Mouse (Mus musculus): ENCODE measurements around the gene Clcn1.
A peak's percentile ranks its signal among the peaks of the same experiment; 100 is the strongest.

The Clcn1 gene

DNA sequence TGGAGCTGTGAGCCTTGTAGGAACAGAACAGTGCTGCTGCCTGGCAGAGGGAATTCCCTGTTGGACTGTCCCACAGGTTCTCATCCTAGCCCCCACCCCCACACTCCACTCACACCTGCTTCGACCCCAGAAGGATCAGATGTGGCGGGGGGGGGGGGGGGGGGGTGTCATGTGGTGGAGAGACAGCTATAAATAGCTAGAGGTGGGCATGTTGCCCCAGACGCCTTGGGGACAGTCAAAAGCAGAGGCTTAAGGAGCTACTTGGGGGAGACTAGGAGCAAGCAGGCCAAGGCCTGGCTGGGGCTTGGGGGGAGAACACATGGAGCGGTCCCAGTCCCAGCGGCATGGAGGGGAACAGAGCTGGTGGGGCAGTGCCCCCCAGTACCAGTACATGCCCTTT is at the start of gene Clcn1:
Gene Clcn1 (plus strand): TSS at position 238 of the 400 bp plus-strand sequence.
- no peak for DNase-seq

DNA sequence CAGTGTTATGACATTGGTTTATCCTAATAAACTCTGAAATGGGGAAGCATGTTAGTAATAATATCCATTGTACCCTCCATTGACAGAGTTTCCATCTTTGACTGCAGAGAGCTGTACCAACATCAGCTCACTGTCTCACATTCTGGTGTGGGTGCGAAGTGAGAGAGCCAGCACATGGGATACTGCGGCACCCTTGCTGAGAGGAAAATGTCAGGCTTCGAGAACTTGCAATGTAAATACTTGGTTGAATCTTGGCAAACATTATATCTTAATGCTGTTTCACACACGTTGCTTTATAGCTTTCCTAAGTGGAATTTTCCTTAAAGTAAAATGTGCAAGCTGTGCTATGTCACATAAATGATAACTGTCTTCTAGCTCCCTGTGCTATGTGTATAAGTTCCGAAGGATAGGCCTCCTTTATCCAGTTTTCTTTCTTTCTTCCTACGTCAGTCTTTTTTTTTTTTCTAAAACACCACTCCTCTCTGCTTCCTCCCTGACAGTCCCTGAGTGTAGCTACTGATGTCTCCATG is 49.1 kb upstream of the Clcn1 start:
- no peak for DNase-seq

DNA sequence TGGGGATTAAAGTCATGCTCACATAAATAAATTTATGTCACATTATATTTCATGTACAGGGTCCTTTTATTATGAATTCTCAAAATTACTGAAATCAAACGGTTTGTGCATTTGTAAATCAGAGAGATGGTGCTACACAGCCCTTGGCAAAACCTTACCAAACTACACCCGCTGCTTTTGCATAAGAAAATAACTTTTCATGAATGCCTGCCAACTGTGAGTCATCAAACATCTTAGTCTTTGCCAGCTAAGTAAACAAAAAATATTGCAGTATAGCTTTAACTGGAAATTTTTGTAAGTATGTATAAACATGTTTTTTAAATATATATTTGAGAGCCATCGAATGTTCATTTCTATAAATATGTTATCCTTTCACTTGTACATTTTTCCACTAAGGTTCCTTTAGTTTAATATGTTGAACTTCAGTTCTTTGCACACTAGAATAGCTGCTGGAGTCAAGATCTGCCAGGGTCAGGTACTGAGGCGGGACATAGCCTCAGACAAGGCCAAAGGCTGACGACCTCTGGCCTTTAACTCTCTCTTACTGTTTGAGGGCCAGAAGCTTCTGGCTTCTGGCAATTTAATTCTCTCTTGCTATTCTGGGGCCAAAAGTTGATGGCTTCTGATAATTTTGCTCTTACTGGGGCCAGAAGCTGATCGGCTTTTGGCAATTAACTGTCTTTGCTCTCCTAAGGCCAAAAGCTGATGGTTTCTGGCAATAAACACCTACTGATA is 45.0 kb upstream of the Clcn1 start:
- peak in 1 of 2 experiments; percentile 66 for DNase-seq

DNA sequence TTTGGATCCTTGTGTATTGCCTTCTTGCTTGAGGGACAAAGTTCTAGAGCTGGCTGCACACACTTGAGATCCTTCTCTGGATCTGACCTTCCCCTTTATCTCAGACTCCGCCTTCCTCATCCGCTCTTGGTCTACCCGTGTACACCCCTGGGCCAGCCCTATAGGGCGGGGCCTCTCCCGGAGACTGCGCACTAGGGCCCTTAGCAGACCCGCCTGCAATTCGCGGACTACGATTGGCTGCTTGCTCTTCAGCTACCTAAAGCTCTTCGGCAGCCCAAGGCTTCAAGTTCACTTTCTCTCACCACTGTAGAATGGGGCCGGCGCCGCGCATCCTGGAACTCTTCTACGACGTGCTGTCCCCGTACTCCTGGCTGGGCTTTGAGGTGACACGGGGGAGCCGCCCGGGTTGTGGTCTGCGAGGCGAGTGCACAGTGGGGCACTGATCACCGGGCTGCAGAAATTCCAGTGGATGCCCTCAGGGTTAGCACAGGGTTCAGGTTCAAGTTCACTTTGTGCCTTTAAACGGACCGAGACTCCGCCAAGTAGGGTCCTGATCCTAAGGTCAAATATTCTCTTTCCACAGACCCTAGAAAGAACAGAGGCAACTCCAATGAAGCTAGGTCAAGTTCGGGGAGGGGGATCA is 40.7 kb upstream of the Clcn1 start, which contains the start of gene Gstk1:
Gene Gstk1 (plus strand): TSS at position 225 of the 643 bp plus-strand sequence.
- DNase-seq: peak; percentile 92 to 94

DNA sequence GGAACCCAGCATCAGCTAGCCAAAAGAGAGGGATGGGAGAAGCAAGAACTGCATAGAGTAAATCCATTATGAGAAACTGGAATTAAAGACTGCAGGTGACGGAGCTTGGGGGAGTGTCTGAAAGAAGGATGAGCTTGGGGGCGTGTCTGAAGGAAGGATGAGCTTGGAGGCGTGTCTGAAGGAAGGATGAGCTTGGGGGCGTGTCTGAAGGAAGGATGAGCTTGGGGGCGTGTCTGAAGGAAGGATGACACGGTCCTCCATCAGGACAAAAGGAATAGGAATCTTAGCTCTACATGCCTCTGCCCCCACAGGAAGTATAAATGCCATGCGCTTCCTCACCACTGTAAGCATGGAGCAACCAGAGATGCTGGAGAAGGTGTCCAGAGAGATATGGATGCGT is 39.3 kb upstream of the Clcn1 start:
- DNase-seq: peak; percentile 21 to 24

DNA sequence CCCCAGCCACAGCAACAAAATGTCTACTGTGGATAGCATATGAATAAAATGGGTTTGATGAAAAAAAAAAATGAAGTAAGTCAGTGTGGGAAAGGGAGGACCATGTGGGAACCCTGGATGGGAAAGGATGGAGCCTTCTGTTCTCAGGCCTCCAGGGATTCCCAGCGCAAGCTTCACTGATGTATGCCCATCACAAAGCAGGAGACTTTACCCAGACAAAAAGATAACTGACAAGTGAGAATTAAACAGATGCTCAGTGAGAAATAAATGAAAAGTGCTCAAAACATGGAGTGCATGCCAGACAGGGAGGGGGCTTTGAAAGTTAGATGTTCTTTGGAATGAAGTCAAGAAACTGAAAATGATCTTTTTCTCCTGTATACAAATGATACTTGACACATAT is 38.5 kb upstream of the Clcn1 start:
- DNase-seq: no peak

DNA sequence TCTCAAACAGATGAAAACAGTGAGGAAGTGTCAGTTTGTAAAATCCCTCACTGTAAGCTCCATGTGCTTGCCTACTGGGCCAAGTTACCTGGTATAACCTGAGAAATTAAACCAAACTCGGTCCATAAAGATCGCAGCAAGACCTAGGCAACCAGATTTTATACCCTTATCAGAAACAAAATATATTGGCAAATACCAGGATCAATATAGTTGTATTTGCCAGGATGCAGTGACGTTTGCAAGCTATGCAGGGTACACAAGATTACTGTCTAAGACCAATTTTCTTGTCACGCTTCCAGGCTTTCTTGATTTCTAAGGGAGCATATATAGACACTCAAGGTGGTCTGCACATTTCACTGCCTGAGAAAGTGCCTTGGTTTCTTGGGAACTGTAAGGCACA is 34.7 kb upstream of the Clcn1 start:
- no peak for DNase-seq

DNA sequence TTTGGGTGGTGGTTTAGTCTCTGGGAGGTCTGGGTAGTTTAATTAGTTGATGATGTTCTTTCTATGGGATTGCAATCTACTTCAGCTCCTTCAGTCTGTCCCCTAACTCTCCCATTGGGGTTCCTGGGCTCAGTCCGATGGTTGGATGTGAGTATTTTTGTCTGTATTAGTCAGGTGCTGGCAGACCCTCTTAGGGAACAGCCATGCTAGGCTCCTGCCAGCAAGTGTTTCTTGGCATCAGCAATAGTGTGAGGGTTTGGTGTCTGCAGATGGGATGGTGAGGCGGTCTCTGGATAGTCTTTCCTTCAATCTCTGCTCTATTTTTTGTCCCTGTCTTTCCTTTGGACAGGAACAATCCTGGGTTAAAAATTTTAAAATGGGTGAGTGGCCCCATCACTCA is 33.4 kb upstream of the Clcn1 start:
- no peak for DNase-seq

DNA sequence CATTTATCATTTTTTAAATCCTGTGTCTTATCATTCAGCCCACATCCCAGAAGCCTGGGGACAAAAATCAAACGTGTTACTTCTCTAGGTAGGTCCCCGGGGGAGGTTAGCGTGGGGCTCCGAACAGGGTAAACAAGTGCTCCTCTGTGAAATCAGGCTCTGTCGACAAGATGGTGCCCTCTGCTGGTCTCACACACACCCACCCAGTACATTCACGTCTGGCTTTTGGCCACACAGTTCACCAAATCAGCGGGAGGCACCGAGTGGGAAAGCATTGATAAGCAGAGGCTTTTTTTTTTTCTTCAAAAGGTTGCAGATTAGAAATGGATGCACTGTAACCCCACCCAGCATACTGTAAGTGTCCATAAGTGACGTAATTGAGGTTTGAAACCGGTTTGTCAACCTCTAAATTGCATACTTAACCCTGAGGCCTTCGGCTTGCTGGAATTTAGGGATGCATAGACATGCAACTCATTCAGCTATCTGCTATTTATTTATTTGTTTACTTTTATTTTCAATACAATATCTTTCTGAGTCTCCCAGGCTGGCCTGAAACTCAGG is 29.1 kb upstream of the Clcn1 start:
- DNase-seq: peak; percentile 69 to 77

DNA sequence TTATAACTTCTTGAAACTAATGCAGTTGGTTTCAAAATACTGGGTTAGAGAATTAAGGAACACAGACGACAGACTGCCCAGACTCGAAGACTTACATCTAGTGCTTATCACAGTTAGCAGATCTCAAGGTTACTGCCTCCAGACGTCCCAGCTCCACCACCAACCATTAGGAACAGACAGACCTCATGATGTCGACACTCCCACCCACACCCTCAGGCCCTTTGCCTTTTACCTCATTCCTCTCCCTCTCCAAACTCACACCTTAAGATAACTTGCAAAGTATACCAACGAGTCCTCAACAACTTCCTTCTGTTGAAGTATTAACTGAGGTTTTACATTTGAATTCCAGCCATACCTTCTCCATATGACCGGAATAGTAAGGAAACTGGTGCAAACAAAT is 26.1 kb upstream of the Clcn1 start:
- DNase-seq: peak; percentile 63 to 78

DNA sequence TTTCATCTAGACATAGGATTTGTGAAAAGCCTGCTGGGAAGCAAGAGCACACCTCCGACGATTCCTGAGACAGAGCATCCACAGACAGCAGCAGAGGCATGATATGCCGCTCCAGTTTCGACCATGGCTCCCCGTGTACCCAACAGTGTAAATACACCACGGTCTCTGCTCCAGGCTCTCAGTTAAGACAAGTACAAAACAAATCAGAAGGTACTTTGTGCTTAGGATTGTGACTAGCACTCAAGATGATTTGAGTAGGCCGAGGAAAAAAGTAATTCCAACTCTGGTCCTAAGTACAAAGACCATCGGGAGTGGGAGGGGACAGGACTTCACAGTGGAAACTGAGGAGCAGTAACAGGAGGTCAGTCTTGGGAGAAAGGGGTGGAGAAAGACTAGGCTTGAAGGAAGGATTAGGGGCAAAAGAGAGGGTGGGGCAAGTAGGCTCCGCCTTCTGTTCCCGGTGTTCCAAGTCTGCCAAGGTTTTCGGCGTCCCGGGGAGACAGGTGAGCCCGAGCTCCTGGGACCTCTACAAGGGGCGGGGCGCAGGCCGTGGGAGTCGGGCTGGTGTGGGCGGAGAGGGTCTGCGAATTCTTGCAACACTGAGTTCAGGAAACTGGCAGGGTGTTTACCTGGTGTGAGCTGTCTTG is 24.8 kb upstream of the Clcn1 start, which contains the start of gene Tmem139:
Gene Tmem139 (plus strand): TSS at position 447 of the 647 bp plus-strand sequence.
- DNase-seq: peak; percentile 85 to 92

DNA sequence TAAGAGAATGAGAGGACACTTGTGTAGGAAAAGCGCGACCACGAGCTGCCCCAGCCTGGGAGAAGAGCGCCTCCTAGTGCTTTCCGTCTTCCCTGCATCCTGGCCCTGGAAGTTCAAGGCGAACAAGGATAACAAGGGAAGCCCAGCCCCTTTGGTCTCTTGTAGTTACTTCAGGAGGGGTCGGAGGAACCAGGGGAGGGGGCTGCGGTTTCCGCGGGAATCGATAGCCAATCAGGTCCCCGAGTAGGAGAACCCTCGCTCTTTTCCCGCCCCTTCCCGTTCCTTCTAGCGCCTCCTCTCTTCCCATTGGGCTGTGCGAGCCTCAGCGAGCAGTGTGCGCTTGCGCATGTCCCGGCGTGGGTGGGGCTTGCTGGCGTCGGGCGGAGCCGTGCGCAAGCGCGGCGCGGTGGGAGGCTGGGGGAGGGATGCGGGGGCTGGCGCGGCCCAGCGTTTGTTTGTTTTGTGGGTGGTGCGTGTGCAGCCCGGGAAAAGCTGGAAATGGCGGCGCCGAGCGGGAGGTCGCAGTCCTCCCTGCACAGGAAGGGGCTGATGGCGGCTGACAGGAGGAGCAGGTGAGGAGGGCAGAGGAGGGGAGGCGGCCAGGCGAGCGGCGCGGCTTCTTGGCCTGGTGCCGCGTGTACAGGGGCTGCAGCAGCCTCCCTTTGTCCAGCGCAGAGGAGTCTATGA is 21.7 kb upstream of the Clcn1 start, which contains the start of gene Casp2:
Gene Casp2 (plus strand): TSS at position 360 of the 687 bp plus-strand sequence.
- peak; percentile 99 for DNase-seq

DNA sequence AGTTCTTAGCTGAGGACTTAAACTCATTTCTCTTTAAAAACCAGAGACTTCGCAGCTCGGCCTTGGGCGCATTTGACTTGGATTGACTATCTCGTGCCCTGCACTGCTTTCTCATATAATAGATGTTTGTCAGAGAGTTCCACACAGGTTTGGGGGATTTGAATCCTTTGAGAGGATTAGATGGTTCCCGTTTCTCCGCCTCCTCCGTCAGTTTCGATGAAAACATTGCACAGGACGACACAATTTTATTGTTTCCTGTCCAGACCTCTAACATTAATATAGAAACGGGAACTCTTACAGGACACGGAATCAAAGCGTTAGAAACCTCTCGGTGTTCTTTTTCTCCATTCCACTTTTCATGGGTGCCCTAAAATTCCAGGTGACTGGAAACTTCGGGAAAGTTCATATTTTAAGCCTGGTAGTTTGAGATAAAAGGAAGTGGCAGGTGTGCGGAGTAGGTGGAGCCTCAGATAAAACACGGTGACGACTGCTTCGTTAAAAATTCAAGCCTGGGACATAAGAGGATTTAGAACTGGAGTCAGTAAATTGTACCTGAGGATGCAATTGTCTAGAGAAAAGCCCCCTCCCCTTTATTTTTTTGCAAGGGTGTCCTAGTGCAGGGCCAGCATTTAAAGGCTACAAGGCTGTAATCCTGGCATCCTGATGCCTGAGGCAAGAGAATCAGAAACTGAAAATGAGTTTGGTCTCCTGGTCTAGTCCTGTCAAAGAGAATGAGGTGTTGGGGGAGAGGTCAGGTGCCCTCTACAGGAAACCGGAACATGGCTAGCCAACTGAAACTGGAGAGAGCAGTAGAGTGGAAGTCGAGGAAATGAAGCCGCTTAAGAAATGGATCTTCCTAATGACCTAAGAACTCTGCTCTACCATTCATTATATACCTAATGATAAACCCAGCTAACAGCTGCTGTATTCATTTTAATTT is 20.8 kb upstream of the Clcn1 start:
- peak in 1 of 2 experiments; percentile 35 for DNase-seq

DNA sequence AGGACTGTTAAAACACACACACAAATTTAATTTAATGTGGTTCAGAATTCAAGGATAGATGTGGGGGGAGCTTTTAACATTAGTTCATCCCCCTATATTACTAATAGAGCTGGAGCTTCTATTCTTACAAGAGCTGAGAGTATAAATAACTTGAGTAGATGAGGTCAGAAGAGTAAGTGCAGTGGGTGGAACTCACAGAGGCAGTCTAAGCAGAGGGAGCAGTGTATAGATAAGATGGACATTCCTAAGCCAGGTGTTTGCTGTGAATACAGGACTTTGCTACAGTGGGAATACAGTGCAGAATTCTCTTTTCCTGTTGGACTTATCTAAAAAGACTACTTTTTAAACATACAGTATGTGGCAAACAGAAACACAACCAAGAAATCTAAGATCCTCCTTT is 15.7 kb upstream of the Clcn1 start:
- no peak for DNase-seq

DNA sequence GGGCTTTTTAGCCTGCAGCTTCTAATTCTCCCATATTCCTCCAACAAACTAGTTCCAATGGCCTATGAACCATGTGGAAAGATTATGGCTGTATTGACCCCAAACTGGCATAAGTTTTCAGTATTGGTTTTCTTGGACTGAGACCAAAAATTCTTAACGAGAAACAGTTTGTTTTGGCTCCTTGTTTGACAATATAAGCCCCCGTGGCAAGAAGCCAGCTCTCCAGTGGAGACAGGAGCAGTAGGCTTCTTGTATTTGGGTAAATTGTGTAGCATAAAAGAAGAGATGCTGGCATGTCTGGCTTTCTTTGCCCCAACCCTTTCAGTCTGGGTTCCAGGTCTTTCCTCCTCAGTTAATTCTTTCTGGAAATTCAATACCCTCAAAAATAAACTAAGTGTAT is 10.3 kb upstream of the Clcn1 start:
- no peak for DNase-seq

DNA sequence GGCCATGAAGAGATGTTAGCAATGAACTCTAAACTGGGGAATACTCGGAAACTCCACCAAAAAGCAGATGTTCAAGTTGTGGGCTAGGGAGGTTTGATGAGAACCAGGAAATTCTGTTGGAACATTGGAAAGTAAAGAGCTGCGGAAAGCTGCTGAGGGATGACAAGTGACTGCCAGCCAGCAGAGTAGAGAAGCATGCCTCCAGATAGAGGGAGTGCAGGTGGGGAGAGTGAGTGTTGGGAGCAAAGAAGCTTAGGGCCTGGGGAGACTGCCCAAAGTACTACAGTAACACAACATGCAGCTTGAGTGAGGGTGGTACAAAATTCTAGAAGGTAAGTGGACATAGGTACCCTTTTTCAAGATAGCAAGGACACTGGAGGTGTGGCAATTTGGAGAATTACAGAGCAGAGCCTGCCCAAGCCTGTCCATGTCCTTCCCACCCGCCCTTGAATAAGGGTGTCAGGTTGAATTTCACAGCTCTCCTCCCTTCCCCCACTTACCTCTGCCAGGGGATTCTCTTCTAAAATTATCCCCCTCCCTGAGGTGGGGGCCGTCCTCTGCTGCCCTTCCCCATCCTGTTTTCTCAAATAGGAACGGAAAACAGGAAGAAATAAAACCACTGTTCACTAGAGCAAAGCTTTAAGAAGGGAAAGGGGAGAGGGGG is 3.5 kb upstream of the Clcn1 start:
- no peak for DNase-seq

DNA sequence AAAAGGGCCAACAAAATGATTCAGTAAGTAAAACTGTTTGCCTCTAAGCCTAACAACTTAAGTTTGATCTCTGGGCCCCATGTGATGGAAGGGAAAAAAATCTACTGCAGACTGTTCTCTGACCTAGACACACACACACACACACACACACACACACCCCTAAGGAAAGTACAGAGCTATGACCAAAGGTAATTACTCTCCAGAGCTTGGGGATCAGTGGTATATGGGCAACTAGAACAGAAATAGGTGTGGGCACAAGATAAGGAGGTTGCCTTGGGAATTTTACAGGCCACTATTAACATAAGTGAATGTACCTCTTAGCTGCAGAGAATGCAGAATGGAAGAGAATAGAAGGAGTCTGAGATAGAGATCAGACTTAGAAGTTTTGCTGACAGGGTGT is 1.1 kb downstream of the Clcn1 start:
- no peak for DNase-seq

DNA sequence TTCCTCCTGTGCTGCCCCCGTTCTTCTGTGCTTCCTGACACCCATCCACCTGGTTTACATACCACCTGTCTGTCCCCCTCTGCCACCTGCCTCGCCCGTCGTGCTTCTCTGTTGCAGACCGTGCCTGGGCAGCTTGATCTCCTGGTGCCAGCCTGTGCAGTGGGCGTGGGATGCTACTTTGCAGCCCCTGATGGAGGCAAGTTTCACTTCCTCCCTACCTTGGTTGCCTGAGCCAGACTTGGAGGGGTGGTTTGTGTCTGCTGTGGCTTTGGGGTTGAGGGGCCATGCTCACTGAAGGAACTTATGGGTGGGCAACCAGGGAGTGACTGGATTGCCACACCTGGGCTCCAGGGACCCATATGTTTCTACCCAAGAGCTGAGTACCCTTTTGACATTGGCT is 6.8 kb downstream of the Clcn1 start:
- DNase-seq: no peak

DNA sequence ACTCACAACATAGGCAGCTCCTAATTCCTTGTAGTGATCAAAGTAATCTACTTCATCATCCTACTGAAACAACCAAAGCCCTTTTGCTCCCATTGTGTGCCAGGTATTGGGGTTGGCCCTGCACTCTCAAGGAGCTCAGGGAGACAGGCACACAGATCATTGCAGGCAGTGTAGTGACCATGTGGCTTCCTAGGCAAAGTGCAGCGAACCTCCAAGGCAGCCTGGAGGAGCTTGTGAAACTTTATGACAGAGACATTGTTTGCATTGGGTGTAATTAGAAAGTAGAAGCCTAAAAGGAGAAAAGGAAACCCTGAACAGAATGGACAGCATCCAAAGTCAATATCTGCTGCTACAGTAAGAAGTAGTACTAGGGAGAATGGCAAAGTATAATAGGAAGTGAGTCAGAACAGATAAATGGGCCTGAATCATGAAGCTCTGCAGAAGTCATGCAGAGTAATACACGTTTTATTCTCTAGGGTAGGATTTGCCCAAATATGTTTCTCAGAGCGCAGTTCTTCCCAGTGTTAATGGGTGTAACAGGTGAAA is 9.1 kb downstream of the Clcn1 start:
- DNase-seq: peak in 1 of 2 experiments; percentile 17

DNA sequence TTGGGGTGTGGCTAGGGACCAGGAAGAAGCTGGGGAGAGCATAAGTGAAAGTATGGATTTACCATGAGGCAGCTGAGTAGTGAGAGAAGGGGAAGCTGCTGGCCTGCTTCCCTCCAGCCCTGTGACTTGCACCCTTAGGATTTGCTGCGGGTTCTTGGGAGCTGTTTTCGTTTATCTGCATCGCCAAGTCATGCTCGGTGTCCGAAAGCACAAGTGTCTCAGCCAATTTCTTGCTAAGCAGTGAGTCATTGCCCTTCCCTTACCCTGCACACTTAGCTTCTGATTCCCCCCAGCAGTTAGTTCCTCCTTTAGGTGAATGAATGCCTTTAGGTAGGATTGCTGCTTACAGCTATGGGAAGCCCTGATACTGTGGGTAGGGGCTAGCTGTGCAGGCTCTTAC is 12.9 kb downstream of the Clcn1 start:
- DNase-seq: no peak
